Mouse (Mus musculus): ENCODE measurements around the gene Zfp184.
"Not testable (repeated sequence)": the region's sequence is repeated elsewhere in the genome, so short reads cannot be mapped to it uniquely, and the experiment has no call there.

Gene Zfp184

GRCm38 (mm10) chr13:21944926-21945740 is at the start of gene Zfp184:
Gene Zfp184, plus strand, starts transcription at chr13:21945094.
- DNase-seq (ENCODE audit: low spot score in 2 of 2): peak; percentile 60 to 76

- DNase-seq (ENCODE audit: low spot score in 2 of 2): no peak
Observed at GRCm38 (mm10) chr13:21896549-21897244, 48.2 kb upstream of the Zfp184 start.

GRCm38 (mm10) chr13:21897245-21897634 is 47.7 kb upstream of the Zfp184 start:
- no peak for DNase-seq (ENCODE audit: low spot score in 2 of 2)

GRCm38 (mm10) chr13:21900870-21901565 is 43.9 kb upstream of the Zfp184 start:
- DNase-seq (ENCODE audit: low spot score in 2 of 2): not testable (repeated sequence)

GRCm38 (mm10) chr13:21903500-21903899 is 41.4 kb upstream of the Zfp184 start:
- no peak for DNase-seq (ENCODE audit: low spot score in 2 of 2)

- not testable (repeated sequence) for DNase-seq (ENCODE audit: low spot score in 2 of 2)
Observed at GRCm38 (mm10) chr13:21904090-21904489, 40.8 kb upstream of the Zfp184 start.

- DNase-seq (ENCODE audit: low spot score in 2 of 2): no peak
Observed at GRCm38 (mm10) chr13:21906301-21906700, 38.6 kb upstream of the Zfp184 start.

GRCm38 (mm10) chr13:21906946-21907806 is 37.7 kb upstream of the Zfp184 start:
- DNase-seq (ENCODE audit: low spot score in 2 of 2): no peak

- not testable (repeated sequence) for DNase-seq (ENCODE audit: low spot score in 2 of 2)
Observed at GRCm38 (mm10) chr13:21907807-21908155, 37.1 kb upstream of the Zfp184 start.

GRCm38 (mm10) chr13:21910735-21911134 is 34.2 kb upstream of the Zfp184 start:
- no peak for DNase-seq (ENCODE audit: low spot score in 2 of 2)

GRCm38 (mm10) chr13:21911147-21911546 is 33.7 kb upstream of the Zfp184 start:
- DNase-seq (ENCODE audit: low spot score in 2 of 2): peak; percentile 26 to 62

GRCm38 (mm10) chr13:21913854-21914253 is 31.0 kb upstream of the Zfp184 start:
- DNase-seq (ENCODE audit: low spot score in 2 of 2): no peak

- peak in 1 of 2 experiments; percentile 41 for DNase-seq (ENCODE audit: low spot score in 2 of 2)
Observed at GRCm38 (mm10) chr13:21914599-21914998, 30.3 kb upstream of the Zfp184 start.

- no peak for DNase-seq (ENCODE audit: low spot score in 2 of 2)
Observed at GRCm38 (mm10) chr13:21915487-21915886, 29.4 kb upstream of the Zfp184 start.

GRCm38 (mm10) chr13:21916056-21916455 is 28.8 kb upstream of the Zfp184 start:
- DNase-seq (ENCODE audit: low spot score in 2 of 2): no peak

- peak in 1 of 2 experiments; percentile 50 for DNase-seq (ENCODE audit: low spot score in 2 of 2)
Observed at GRCm38 (mm10) chr13:21917040-21917439, 27.9 kb upstream of the Zfp184 start.

- DNase-seq (ENCODE audit: low spot score in 2 of 2): no peak
Observed at GRCm38 (mm10) chr13:21917480-21917879, 27.4 kb upstream of the Zfp184 start.

GRCm38 (mm10) chr13:21917992-21918391 is 26.9 kb upstream of the Zfp184 start:
- no peak for DNase-seq (ENCODE audit: low spot score in 2 of 2)

- peak; percentile 59 to 66 for DNase-seq (ENCODE audit: low spot score in 2 of 2)
Observed at GRCm38 (mm10) chr13:21918570-21919419, 26.1 kb upstream of the Zfp184 start.

- peak in 1 of 2 experiments; percentile 34 for DNase-seq (ENCODE audit: low spot score in 2 of 2)
Observed at GRCm38 (mm10) chr13:21919836-21920431, 25.0 kb upstream of the Zfp184 start.
